Mouse (Mus musculus): ENCODE data around the gene Derl2. TPM values are rescaled to one million over a fixed set of nuclear protein-coding genes. Genes with fewer than 3 reads are reported as not detected.

The Derl2 gene
- polyA plus RNA-seq, 1 experiment from 2014 or later = 33.0 TPM

DNA sequence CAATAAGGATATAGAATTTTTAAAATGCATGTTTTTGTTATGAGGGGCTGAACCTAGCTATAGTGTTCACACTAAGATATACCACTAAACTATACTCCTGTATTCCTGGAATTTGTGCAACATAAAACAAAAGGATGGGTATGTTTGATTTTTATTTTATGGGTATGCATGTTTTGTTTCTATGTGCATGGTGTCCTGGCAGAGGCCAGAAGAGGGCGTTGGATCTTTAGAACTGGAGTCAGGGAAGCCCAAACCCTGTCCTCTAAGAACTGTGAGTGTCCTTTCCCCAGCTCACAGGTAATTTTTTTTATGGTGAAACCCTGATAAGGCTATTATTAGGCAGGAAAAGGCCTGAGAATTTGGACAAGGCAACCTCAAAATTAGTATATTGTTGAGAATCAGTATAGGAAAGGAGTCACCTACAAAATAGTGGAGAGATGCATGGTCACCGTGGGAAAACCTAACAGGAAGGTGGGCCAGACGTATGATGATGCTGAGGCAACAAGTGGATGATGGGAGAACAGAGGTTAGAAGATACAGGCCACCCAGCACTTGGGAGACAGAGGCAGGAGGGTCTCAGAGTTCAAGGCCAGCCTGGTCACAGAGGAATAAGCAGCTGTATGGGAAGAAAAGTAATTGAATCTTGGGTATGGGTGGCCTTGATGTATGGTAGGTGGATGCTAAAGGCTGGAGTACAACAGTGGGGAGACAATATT lies 9.9 kb upstream of the Derl2 start:
- Histone ChIP-seq H3K4me2 (ENCODE audit: low read length) (no peak overlapping the region), H3K4me1 (ENCODE audit: control insufficient read depth in 2 of 2, insufficient read depth in 2 of 2, low read length in 2 of 2) (no peaks in the 10 kb centered on the region), H3K9me3 (ENCODE audit: control insufficient read depth, low read length) (no peaks in the 10 kb centered on the region), H3K27me3 (ENCODE audit: control insufficient read depth, insufficient read depth, low read length) (no peaks in the 10 kb centered on the region), H3K4me3 (ENCODE audit: control insufficient read depth in 1 of 2, insufficient read depth in 1 of 2, low read depth in 1 of 2, low read length in 2 of 2) (no peak overlapping the region), H3K9ac (ENCODE audit: low read length) (no peak overlapping the region), H3K36me3 (ENCODE audit: control insufficient read depth, insufficient read depth, low read length) (peaks cover 38% of the 10 kb centered on the region), H3K27ac (replicated peaks in 1 of 2; ENCODE audit: control insufficient read depth in 1 of 2, insufficient read depth in 1 of 2, low read depth in 2 of 2, low read length in 2 of 2) (no peak overlapping the region)
- no peak for ATAC-seq (ENCODE audit: insufficient number of reproducible peaks, insufficient read depth, low FRiP score, low read depth)
- 71% methylated on average over 3 of the region's 3 CpGs for WGBS

DNA sequence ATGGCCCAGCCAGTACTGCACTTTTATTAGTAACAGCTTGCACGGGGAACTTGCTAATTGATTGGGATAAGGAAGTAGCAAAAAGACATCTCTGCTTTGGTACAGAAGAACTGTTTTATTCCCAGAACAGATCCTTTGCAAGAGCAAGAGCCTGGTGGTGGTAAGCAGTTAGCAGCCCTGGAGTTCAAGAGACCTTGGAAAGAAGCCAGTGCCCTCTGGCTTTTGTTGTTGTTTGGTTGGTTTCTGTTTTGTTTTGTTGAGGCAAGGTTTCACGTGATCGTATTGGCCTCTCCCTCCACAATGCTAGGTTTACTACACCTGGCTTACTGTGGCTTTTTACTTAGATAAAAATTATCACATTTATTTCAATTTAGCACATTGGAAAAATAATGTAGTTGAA lies 8.6 kb upstream of the Derl2 start:
- Histone ChIP-seq H3K4me2 (ENCODE audit: low read length) (no peak overlapping the region), H3K9me3 (ENCODE audit: control insufficient read depth, low read length) (no peaks in the 10 kb centered on the region), H3K9ac (ENCODE audit: low read length) (no peak overlapping the region), H3K36me3 (ENCODE audit: control insufficient read depth, insufficient read depth, low read length) (peaks cover 49% of the 10 kb centered on the region), H3K4me3 (ENCODE audit: control insufficient read depth in 1 of 2, insufficient read depth in 1 of 2, low read depth in 1 of 2, low read length in 2 of 2) (no peak overlapping the region), H3K27ac (replicated peaks in 1 of 2; ENCODE audit: control insufficient read depth in 1 of 2, insufficient read depth in 1 of 2, low read depth in 2 of 2, low read length in 2 of 2) (no peak overlapping the region), H3K27me3 (ENCODE audit: control insufficient read depth, insufficient read depth, low read length) (no peaks in the 10 kb centered on the region), H3K4me1 (ENCODE audit: control insufficient read depth in 2 of 2, insufficient read depth in 2 of 2, low read length in 2 of 2) (no peaks in the 10 kb centered on the region)
- no peak for ATAC-seq (ENCODE audit: insufficient number of reproducible peaks, insufficient read depth, low FRiP score, low read depth)
- WGBS = 73% methylated on average over 3 of the region's 3 CpGs

DNA sequence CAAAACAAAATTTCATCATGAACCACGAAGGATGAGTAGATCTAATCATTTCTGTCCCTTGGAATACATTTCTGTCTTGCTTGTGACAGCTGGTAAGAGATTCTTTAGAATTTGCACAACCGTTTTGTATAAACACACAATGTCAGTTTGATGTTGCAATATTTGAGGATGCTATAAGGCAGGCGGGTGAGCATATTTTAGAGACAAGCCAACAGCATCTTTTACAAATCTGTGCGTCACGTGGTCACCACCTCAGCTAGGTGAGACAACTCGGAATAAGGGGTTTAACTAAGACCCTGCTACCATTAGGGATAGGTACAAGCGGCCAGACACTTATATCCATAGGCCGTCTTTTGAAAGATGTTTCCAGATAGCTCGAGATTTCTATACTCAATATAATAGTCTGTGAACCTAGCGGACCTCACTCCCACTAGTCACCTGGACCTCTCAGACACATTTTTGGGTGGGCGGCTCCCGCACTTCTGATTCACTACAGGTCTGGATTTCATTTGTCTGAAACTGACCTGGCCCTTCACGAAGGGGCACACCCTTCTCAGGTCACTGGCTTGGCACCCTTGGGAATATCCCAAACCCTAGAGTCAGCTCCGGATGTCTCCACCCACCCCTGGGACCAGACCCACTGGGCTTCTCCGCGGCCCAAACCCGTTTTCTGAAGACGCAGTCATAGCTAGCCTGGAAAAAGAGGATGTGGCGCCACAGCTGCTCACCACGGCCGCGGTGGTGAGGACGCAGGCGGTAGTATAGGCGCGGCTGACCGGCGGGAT lies 1.0 kb downstream of the Derl2 start:
- H3K4me3 ChIP-seq (ENCODE audit: control insufficient read depth in 1 of 2, insufficient read depth in 1 of 2, low read depth in 1 of 2, low read length in 2 of 2) = peak overlapping the region; percentile 61 to 69
- H3K36me3 ChIP-seq (ENCODE audit: control insufficient read depth, insufficient read depth, low read length) = peaks cover 28% of the 10 kb centered on the region
- peak overlapping the region; percentile 28 to 53; a peak in 3 of 4 replicates for H3K27ac ChIP-seq (replicated peaks in 1 of 2; ENCODE audit: control insufficient read depth in 1 of 2, insufficient read depth in 1 of 2, low read depth in 2 of 2, low read length in 2 of 2)
- no peaks in the 10 kb centered on the region for H3K9me3 ChIP-seq (ENCODE audit: control insufficient read depth, low read length)
- ATAC-seq (ENCODE audit: insufficient number of reproducible peaks, insufficient read depth, low FRiP score, low read depth) = peak; percentile 13; the same call in 1 of the 2 replicates
- H3K4me1 ChIP-seq (ENCODE audit: control insufficient read depth in 2 of 2, insufficient read depth in 2 of 2, low read length in 2 of 2) = peaks cover 0 to 18% of the 10 kb centered on the region in 2 experiments; a peak in 2 of 4 replicates
- no peaks in the 10 kb centered on the region for H3K27me3 ChIP-seq (ENCODE audit: control insufficient read depth, insufficient read depth, low read length)
- WGBS = 5% methylated on average over 28 of the region's 28 CpGs
- peak overlapping the region; percentile 74 for H3K4me2 ChIP-seq (ENCODE audit: low read length)
- H3K9ac ChIP-seq (ENCODE audit: low read length) = peak overlapping the region; percentile 81

DNA sequence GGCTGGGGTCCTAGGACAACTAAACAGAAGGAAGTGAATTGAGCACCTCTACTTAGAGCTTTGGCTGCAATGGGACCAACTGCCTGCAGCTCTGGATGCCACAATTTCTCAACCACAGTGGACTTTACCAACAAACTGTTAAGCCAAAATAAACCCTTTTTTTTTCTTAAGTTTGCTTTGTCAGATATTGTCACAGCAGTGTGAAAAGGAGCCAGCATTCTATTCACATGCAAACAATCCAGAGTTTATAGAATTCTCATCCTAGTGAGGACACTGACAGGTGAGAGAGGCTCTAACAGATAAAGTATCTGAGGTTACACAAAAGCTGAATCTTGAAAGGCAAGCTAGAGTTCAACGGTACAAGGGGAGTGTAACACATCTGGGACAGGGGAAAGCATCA lies 2.6 kb downstream of the Derl2 start:
- 83% methylated on average over 1 of the region's 1 CpGs for WGBS
- no peaks in the 10 kb centered on the region for H3K27me3 ChIP-seq (ENCODE audit: control insufficient read depth, insufficient read depth, low read length)
- H3K27ac ChIP-seq (replicated peaks in 1 of 2; ENCODE audit: control insufficient read depth in 1 of 2, insufficient read depth in 1 of 2, low read depth in 2 of 2, low read length in 2 of 2) = no peak overlapping the region
- peaks cover 29% of the 10 kb centered on the region for H3K36me3 ChIP-seq (ENCODE audit: control insufficient read depth, insufficient read depth, low read length)
- no peak overlapping the region for H3K4me3 ChIP-seq (ENCODE audit: control insufficient read depth in 1 of 2, insufficient read depth in 1 of 2, low read depth in 1 of 2, low read length in 2 of 2)
- peaks cover 0 to 18% of the 10 kb centered on the region in 2 experiments; a peak in 2 of 4 replicates for H3K4me1 ChIP-seq (ENCODE audit: control insufficient read depth in 2 of 2, insufficient read depth in 2 of 2, low read length in 2 of 2)
- H3K9ac ChIP-seq (ENCODE audit: low read length) = no peak overlapping the region
- ATAC-seq (ENCODE audit: insufficient number of reproducible peaks, insufficient read depth, low FRiP score, low read depth) = no peak
- no peaks in the 10 kb centered on the region for H3K9me3 ChIP-seq (ENCODE audit: control insufficient read depth, low read length)
- H3K4me2 ChIP-seq (ENCODE audit: low read length) = no peak overlapping the region

DNA sequence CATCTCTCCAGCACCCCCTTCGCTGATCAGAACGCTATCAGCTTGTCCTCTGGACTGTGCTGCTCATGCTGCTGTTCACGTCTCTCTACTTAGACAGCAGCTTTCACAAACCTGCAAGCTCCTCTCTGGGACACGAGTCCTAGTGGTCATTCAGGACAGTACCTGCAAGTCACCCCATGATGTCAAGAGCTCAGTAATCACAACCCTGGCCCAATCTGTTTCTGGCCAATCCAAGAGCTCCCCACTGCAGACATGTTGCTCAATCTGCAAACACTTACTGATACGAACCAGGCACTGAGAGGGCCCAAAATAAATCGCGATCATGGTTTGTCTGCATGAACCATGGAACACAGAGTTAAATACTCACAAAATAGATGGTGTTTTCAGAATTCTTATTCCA lies 6.9 kb downstream of the Derl2 start:
- Histone ChIP-seq H3K9ac (ENCODE audit: low read length) (no peak overlapping the region), H3K9me3 (ENCODE audit: control insufficient read depth, low read length) (no peaks in the 10 kb centered on the region), H3K27ac (replicated peaks in 1 of 2; ENCODE audit: control insufficient read depth in 1 of 2, insufficient read depth in 1 of 2, low read depth in 2 of 2, low read length in 2 of 2) (no peak overlapping the region), H3K4me1 (ENCODE audit: control insufficient read depth in 2 of 2, insufficient read depth in 2 of 2, low read length in 2 of 2) (peaks cover 0 to 2% of the 10 kb centered on the region in 2 experiments; a peak in 1 of 4 replicates), H3K4me2 (ENCODE audit: low read length) (no peak overlapping the region), H3K27me3 (ENCODE audit: control insufficient read depth, insufficient read depth, low read length) (no peaks in the 10 kb centered on the region), H3K36me3 (ENCODE audit: control insufficient read depth, insufficient read depth, low read length) (peaks cover 61% of the 10 kb centered on the region), H3K4me3 (ENCODE audit: control insufficient read depth in 1 of 2, insufficient read depth in 1 of 2, low read depth in 1 of 2, low read length in 2 of 2) (no peak overlapping the region)
- 87% methylated on average over 7 of the region's 7 CpGs for WGBS
- no peak for ATAC-seq (ENCODE audit: insufficient number of reproducible peaks, insufficient read depth, low FRiP score, low read depth)

DNA sequence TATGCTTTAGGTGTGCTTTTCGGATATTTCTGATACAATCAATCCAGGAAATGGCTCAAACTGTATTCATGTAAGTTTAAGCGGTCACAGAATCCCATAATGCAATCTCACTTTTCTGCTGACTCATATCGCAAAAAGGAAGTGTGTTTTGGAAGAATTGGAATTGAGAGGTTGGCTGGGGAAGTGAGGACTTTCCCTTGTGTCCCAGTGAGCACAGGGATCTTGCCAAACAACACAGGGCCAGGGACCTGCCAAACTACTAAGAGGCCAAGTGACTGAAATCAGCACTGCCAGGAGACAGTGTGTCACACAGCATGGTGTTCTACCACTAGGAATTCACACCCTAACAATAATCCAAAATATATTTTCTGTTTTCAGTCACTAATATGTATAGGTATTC lies 11.3 kb downstream of the Derl2 start:
- no peak for ATAC-seq (ENCODE audit: insufficient number of reproducible peaks, insufficient read depth, low FRiP score, low read depth)
- Histone ChIP-seq H3K9me3 (ENCODE audit: control insufficient read depth, low read length) (no peaks in the 10 kb centered on the region), H3K4me1 (ENCODE audit: control insufficient read depth in 2 of 2, insufficient read depth in 2 of 2, low read length in 2 of 2) (peaks cover 0 to 4% of the 10 kb centered on the region in 2 experiments; a peak in 2 of 4 replicates), H3K36me3 (ENCODE audit: control insufficient read depth, insufficient read depth, low read length) (peaks cover 60% of the 10 kb centered on the region), H3K9ac (ENCODE audit: low read length) (no peak overlapping the region), H3K4me2 (ENCODE audit: low read length) (no peak overlapping the region), H3K27ac (replicated peaks in 1 of 2; ENCODE audit: control insufficient read depth in 1 of 2, insufficient read depth in 1 of 2, low read depth in 2 of 2, low read length in 2 of 2) (no peak overlapping the region), H3K4me3 (ENCODE audit: control insufficient read depth in 1 of 2, insufficient read depth in 1 of 2, low read depth in 1 of 2, low read length in 2 of 2) (no peak overlapping the region), H3K27me3 (ENCODE audit: control insufficient read depth, insufficient read depth, low read length) (no peaks in the 10 kb centered on the region)
- WGBS = 78% methylated on average over 3 of the region's 3 CpGs

DNA sequence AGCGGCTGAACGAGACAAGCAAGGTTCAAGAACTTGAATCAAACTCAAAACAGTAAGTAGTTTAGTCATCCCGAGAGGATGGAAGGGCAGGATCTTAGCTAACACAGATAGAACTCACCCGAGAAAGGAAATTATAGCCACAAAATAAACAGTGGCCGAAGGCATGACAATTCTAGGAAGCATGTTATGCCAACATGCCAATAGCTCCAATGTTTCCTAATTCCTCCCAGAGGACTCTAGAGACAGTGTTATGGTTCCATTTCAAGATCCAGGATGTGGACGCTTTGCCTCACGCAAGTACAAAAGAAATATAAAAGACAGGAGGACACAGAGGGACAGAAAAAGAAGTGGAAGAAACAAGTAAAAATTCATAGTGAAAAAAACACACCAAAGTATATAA lies 11.8 kb downstream of the Derl2 start:
- H3K36me3 ChIP-seq (ENCODE audit: control insufficient read depth, insufficient read depth, low read length) = peaks cover 57% of the 10 kb centered on the region

More for the DNA sequence above, 11.8 kb downstream of the Derl2 start:
- no peak for ATAC-seq (ENCODE audit: insufficient number of reproducible peaks, insufficient read depth, low FRiP score, low read depth)
- no peak overlapping the region for H3K9ac ChIP-seq (ENCODE audit: low read length)
- H3K4me2 ChIP-seq (ENCODE audit: low read length) = no peak overlapping the region
- 75% methylated on average over 7 of the region's 7 CpGs for WGBS
- no peaks in the 10 kb centered on the region for H3K27me3 ChIP-seq (ENCODE audit: control insufficient read depth, insufficient read depth, low read length)
- H3K9me3 ChIP-seq (ENCODE audit: control insufficient read depth, low read length) = no peaks in the 10 kb centered on the region
- peaks cover 3 to 9% of the 10 kb centered on the region in 2 experiments; a peak in 3 of 4 replicates for H3K4me1 ChIP-seq (ENCODE audit: control insufficient read depth in 2 of 2, insufficient read depth in 2 of 2, low read length in 2 of 2)
- peak overlapping the region in 1 of 2 experiments; percentile 51; a peak in 2 of 4 replicates for H3K27ac ChIP-seq (replicated peaks in 1 of 2; ENCODE audit: control insufficient read depth in 1 of 2, insufficient read depth in 1 of 2, low read depth in 2 of 2, low read length in 2 of 2)
- H3K4me3 ChIP-seq (ENCODE audit: control insufficient read depth in 1 of 2, insufficient read depth in 1 of 2, low read depth in 1 of 2, low read length in 2 of 2) = no peak overlapping the region

Data from heart, embryonic 14.5 days (tissue).